Mouse (Mus musculus): Measurements from ENCODE around the gene Gm20772.
"Not testable (repeated sequence)": the region's sequence is repeated elsewhere in the genome, so short reads cannot be mapped to it uniquely, and the experiment has no call there.

The Gm20772 gene

GRCm38 (mm10) chrY:17874441-17874840, at the start of gene Gm20772, which contains the start of gene Gm20831:
Gene Gm20772 (plus strand): TSS chrY:17874741.
Gene Gm20831 (plus strand): TSS chrY:17874741.
- DNase-seq (ENCODE audit: low spot score): not testable (repeated sequence)

- DNase-seq (ENCODE audit: low spot score): not testable (repeated sequence)
Observed at GRCm38 (mm10) chrY:17846166-17846565, 28.4 kb upstream of the Gm20772 start, which contains the start of gene Gm21904. Gene Gm21904 (minus strand): TSS chrY:17846266.

Measured in left cerebral cortex, adult 11 months (tissue).